Mouse (Mus musculus) lung, postnatal 4 days (tissue): ENCODE measurements around the gene Tbc1d13.
"Not testable (repeated sequence)": the region's sequence is repeated elsewhere in the genome, so short reads cannot be mapped to it uniquely, and the experiment has no call there.

ENCODE experiments used
- DNase-seq, 2 experiments: peaks; one replicate each; pipeline ENCODE4 v3.0.0; 2021

Gene Tbc1d13

DNA sequence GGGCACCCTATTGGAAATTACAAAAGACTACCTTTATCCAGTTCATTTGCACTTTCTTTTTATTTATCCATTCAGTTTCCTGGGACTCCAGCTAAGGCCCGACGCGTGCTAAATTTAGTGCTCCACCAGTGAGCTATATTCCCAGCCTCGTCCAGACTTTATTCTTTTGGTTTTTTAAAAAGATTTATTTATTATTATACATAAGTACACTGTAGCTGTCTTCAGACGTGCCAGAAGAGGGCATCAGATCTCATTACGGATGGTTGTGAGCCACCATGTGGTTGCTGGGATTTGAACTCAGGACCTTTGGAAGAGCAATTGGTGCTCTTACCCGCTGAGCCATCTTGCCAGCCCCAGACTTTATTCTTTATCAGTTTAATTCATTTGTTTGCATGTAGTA is 45.2 kb downstream of the Tbc1d13 start:
- not testable (repeated sequence) for DNase-seq

DNA sequence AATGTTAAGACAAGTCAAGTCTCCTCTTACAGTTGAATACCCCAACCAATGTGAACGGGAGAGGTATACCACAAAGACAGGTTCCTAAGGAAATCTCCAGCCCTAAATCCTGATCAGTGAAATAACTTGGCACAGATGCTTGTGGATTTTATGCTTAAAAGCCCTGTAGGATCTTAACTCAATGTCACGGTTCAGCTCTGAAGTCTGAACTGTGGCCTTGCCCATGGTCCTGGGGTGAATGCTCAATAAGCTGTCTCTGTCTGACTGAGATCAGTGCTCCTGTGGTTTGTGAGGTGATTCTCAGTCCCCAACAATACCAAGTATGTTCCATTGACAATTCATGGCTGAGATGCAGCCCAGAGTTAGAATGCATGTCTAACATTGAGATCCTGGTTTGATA is 48.9 kb downstream of the Tbc1d13 start:
- no peak for DNase-seq

DNA sequence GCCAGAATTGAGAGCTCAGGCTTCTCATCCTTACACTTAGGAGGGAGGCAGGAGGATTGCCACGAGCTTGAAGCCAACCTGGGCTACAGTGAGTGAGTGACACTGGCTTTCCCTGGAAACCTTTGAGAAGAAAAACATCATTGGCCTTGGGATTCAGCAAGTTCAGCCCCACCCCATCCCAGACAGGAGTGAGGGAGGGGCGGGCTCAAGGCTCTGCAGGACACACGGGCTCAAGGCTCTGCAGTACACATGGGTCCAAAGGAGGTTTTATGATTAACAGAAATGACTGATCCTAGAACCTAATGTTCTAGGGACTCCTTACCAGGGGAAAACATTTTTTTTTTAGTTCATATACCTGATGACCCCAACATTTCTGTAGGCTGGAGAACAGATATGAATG is 50.2 kb downstream of the Tbc1d13 start:
- DNase-seq, result no peak

DNA sequence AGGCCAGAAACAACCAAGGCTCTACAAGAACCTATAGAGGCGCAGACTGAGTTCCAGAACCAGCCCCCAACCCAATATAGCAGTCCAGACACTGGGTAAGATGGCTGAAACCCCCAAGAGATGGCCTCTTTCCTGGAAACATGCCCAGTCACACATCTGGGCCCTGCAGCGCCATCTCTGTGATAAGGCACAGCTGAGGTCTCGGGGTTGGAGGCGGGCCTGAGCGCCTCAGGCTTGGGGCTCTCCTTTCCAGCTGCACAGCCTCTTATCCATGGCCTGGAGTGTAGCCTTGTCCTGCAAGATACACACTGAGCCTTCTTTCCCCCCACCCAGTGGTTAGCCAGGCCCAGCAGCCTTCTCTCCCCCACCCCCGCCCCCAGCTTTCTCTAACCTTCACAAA is 51.7 kb downstream of the Tbc1d13 start:
- DNase-seq, result no peak

DNA sequence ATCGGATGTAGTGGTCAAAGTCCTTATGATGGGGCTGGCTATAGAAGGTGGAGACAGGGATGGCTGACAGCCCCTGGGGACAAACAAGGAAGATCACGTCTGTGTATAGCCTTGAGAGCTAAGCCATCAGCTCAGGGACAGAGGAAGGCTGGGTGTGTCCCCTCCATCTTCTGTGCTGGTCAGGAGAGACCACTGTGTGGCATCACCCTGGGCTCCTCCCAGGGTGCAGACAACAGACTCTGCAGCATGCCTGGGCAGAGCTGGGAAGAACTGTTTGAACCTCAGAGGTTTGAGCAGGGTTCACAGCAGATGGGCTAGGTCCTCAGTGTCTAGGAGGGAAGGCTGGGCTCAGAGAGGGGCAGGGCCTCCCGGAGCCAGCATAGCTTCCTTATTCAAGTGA is 52.1 kb downstream of the Tbc1d13 start:
- no peak for DNase-seq

DNA sequence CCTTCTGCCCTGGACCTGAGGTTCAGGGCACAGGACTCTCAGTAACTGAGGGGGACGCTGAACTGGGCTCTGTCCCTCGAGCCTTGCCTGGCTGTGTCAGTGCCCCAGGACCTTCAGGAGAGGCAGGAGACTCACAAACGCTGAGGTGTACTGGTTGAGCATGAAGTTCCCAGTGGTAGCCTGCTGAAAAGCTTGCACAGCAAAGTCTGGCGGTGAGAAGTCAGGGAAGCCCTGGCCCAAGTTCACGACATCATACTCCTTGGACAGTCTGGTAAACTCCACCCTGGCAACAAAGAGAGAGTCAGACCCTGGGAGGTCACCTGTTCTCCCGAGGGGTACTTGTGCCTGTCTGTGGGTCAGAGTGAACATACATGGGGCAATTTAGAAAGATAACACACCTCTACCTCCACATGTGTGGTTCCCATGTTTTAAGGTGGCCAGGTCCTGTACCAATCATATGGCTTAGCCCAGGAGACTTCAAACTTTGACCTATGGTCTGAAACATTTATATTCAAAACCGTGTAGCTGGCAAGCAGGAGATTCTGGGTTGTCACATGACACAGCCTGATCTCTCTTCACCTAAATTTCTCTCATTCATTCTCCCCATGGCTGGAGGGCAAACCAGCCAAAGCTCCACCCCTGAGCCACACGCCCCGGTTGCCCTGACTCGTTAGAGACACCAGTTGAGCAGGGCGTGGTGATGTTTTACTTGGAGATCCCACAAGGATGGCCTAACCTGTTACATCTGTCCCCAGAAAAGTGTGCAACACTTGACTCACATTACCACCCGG is 58.4 kb downstream of the Tbc1d13 start:
- DNase-seq, result no peak

DNA sequence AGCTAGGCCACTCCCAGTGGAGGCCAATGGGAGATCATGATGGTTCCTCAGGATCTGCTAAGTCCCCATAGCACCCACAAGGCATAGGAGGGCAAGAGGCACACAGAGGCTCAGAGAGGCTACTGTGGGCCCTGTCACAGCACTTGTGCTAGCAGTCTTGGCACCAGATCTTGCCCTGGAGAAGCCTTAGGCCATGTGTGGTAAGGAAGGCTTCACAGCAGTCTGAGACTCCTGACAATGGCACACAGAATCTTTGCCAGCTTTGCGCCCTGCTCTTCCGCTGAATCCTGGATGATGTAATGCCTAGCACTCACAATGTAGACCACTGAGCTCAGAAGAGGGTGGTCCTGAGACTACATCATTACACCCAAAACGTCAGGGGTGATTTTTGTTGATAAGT is 61.1 kb downstream of the Tbc1d13 start:
- no peak for DNase-seq

DNA sequence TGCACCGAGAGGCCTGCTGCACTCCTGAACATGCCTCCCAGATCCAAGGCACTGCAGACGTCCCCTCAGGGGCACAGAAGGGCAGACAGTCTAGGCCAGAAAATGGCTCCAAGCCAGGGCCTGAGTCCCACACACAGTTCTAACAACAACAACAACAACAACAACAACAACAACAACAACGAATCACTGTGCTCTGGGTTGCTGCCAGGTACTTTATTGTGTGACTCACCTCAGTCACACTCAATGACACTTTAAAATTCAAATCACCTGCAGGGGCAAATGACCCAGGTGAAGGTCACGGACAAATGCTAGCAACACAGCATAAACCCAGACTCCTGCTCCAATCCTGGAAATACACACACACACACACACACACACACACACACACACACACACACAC is 64.5 kb downstream of the Tbc1d13 start:
- no peak for DNase-seq

DNA sequence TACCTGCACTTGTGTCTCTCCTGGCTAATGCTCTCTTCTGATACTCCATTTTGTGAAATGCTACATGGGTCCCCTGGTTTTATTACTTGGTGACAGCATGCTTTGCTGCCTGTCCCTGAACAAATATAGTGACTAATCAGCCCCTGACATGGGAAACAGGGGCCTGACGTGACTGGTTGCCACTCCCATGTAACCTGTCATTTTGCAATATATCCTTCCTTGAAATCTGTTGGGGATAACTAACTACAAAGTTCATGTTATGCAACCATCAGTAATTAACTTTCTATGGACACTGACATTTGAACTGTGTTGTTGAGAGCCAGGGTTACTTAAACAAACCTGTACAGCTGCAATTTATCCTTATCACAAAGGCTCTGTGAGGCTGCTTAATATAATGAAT is 66.4 kb downstream of the Tbc1d13 start:
- DNase-seq, result no peak

DNA sequence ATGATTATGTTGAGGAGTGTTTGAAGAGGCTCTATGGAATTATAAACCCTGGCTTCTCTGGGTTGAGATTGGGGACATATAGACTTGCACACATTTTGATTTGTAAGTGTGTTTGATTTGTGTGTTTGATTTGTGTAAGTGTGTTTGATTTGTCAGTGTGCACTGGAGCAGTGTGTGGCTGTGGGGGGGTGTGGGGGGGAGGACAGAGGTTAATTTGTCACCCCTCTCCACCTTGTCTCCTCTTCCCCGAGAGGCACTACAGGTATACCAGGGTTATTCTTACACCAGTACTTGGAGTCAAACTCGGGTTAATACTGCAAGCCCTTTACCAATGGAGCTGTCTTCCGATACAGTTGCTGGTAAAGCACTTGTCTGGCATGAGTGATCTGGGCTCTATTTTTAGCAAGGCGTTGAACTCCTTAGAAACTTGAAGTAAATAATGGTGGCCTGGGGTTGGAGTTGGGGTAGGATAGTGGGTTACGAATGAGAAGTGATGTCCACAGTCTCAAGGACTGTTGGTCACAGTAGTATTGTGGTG is 66.9 kb downstream of the Tbc1d13 start:
- DNase-seq, result no peak
